Mouse (Mus musculus): ENCODE results near the gene Psmb8.

Gene Psmb8

DNA sequence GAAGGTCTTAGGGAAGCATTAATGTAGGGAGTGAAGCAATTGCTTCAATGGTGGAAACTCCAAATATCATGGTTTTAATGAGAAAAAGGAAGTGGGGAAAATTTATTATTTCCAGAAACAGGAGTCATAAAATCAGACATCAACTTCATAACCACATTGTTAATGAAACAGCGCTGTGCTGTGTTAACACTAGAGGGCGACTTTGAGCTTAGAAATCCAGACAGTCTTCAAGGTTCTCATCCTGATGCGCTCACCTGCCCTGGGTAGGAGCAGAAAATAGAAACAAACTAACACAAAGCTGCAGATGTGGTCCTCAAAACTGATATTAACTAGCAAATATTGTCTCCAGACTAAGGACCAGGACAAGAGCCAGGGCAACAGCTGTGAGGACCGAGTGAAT, 52.4 kb downstream of the Psmb8 start:
- DNase-seq (ENCODE audit: low spot score): no peak

All from layer of hippocampus, adult 9-10 months (tissue).